Mouse (Mus musculus) left cerebral cortex, adult 6 months (tissue): ENCODE measurements around the gene Ly6g6c. TPM values are rescaled to one million over a fixed set of nuclear protein-coding genes. Genes with fewer than 3 reads are reported as not detected.

Source experiments
- long read RNA-seq, 2 experiments: library from polyadenylated mRNA; unstranded; transcript quantifications; one replicate each; pipeline ENCODE4 v2.0.0; 2019 to 2020
- polyA plus RNA-seq: library from polyadenylated mRNA; unstranded; fragments of <200 nt; fragmentation: Nextera tagmentation; gene quantifications from 2 replicates; pipeline ENCODE4 v1.2.3, GENCODE M21; 2021

Ly6g6c gene
- not detected in 2 replicates for polyA plus RNA-seq
- long read RNA-seq, experiment 1: 0 reads
- long read RNA-seq, experiment 2: 0 reads

GRCm38 (mm10) chr17:35064951-35065947 is at the start of gene Ly6g6c:
Ly6g6c (plus strand) TSS chr17:35065388.

DNA sequence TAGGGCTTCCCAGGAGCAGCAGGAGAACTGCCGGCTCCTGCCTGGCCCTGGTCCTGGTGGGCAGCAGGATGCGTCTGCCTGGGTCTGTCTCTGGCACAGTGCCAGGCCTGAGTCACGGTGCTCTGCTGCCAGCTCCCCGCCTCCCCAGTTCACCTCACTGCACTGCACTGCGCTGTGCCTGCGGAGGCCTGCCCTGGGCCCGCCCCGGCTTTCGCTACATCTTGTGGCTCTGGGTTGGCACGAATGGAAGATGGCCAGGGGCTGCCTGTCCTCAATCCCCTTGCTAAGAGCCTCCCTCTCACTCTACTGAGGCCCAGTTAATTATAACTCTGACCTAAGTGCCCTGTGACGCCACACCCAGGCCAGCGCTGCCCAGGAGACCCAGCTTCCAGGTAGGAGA is 48.8 kb upstream of the Ly6g6c start, which contains the start of gene Vwa7:
Vwa7 (plus strand) TSS at position 204 of the 400 bp plus-strand sequence.

GRCm38 (mm10) chr17:35027277-35028068 is 37.7 kb upstream of the Ly6g6c start, which contains the start of gene Sapcd1:
Sapcd1 (minus strand) TSS chr17:35028016.

DNA sequence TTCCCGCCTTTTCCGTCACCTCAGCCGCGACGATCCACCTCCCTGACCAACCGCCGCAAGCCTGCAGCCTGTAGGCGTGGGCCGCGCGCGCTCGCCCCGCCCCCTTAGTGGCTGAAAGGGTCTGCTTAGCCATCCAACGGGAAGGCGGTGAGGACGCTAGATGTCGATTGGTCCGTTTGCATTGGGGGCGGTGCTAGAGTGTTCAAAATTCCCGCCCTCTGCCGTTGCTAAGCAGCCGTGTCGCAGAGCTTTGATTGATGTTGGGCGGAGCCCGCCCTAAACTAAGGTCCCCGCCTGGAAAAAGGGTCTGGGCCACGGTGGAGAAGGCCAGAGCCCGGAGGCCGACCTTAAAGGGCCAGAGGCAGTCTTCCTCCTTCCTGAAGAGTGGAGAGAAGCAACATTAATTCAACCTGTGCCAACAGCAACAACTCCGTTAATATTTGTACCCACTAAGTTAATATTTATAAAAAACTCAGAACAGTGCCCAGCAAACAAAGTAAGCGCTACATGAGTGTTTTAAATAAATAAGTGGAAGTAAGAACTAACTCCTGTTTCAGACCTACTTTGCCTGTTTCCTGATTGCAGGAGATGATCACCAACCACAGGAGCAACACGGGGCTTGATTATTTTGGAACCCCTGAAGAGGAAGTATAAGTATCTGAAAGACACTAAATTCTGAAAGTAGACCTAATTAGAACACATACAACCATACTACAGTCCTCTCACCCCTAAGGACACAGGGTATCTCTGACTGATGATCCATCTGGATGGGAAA is 18.3 kb upstream of the Ly6g6c start, which contains the start of gene Msh5:
Msh5 (minus strand) TSS at position 65 of the 775 bp plus-strand sequence.

GRCm38 (mm10) chr17:35049561-35050016 is 15.6 kb upstream of the Ly6g6c start, which contains the start of gene Clic1:
Clic1 (plus strand) TSS chr17:35049966.

DNA sequence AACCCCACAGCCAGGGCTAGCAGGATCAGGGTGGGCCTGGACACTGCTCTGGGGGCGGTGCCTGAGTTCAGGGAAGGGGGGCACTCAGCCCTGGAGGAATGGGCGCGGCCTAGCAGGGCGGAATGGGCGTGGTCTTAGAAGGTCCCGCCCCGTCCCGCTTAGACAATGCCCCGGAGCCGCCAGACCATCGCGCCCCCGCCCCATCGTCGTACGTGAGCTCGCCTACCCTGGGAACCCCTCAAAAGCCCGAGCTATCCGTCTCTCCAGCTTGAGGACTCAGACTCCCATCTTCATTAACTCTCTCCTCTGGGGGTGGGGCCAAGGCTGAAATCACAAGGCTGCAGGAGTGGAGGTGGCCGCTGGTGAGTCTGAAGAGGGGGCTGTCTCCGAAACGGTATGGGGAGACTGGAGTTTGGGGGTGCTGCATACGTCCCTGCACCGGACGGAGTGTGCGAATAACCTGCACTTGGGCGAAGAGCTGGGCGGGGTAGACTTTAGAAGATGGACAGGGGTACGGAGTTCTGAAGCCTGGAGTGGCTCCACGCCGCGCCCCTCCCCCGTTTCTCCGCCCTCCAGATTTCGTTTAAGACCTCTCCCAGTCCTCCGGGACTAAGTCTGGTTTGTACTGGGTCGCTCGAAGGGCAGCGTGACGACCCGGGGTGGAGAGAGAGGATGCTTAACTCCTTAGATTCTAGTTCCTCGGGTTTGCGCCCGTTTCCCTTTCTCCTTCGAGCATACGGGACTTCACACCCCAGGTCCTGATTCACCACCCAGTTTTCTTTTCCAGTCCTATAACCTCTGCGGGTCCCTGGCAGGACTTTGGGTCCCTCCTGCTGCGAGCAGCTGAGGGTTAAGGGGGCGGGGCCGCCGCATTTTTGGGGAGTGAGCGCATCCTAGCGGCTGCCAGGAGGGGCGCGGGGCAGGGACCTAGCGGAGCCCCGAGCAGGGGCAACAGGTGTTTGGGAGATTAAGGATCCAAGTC is 6.0 kb upstream of the Ly6g6c start, which contains the start of gene Ddah2:
Ddah2 (plus strand) TSS at position 125 of the 982 bp plus-strand sequence.

DNA sequence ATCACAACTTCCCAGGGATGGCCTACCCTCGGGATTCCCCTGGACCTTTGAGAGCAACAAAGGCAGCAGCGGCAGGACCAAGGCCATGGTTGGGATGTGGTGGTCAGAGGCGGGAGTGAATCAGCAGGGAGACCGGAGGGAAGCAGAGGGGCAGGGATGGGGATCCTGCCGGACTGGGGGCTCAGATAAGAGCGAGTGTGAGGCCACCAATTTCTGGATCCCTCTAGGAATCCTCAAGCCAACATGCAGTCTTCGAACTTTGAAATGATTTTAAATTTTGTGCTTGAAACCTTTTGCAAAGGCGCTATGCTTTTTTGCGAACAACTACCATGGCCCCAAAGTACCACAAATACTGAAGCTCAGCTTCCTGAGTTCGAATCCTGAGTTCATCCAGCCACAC is 896 bp downstream of the Ly6g6c start, which contains the start of gene Mpig6b:
Mpig6b (minus strand) TSS at position 101 of the 400 bp plus-strand sequence.

DNA sequence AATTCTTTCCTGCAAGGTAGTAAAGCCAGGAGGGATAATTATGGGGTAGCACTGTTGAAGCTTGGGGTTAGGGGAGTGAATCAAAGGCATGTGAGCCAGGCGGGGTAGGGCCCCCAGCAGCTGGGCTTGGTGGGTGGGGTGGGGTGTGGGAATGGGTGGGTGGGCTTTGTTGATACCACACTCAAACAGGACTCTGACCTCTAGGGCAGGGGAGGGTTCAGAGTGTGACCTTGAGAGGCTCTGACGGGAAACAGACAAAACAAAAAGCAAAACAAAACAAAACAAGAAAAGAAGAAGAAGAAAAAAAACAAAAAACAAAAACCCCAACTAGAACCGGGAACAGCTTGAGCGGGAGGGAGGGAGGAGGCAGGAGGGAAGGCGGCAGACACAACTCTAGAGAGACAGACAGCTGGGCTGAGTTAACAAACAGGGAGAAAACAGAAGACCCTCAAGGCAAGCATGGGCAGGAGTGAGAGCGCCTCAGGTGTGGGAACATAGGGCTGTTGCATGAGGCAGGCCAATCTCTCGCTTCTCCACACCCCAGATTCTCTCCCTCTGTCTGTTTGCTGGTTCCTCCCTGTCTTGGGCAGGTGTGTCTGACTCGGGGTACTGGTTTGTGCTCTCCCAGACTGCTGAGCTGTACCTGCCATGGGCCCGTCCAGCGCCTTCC is 11.5 kb downstream of the Ly6g6c start, which contains the start of gene Ly6g6e:
Ly6g6e (plus strand) TSS at position 396 of the 670 bp plus-strand sequence.

DNA sequence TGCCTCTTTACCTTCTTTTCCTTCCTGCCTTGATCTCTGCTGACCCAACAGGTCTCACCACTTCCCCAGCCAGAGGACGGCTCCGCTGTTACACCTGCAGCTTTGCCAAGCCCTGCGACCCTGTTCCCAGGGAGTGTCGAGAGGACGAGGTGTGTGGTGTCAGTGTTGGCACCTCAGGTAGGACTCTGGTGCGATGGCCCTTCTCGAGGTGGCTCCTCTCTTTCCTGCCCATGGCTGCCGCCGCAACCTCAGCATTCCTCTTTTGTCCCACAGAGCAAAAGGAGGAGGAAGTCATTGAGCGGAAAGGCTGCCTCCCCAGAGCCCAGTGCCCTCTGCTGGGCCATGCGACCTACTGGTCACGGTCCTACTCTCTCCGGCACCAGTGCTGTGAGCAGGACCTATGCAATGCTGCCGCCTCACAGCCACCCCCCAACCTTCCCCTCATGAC is 12.6 kb downstream of the Ly6g6c start, which contains the start of gene Ly6g6d:
Ly6g6d (minus strand) TSS at position 280 of the 448 bp plus-strand sequence.

DNA sequence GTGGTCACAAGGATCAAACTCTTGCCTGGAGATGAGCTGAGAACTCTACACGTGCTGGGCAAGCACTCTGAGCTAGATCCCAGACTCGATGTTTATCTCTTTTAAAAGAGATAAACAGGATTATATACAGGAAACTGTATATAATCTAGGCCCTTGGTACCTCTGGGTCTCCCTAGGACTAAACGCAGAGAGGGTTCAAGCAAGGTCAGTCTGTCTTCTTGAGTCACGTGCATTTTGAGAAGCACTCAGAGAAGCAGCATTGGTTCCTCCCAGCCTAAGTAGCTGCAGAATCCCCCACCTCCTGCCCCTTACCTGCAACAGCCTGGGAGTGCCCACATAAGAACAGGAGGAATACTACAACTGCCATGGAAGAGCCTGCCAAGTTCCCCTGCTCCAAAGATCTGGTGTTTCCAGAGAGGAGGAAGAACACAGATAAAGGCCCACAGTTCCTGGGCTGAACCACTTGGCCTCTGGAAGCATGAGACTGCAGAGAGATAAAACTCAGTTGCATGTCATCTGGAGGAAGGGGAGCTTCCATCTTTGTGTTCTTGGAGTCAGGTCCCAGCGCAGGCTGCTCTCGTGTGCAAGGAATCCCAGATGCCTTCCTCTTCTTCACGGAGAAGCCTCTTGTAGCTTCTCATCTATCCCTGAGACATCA is 20.1 kb downstream of the Ly6g6c start, which contains the start of gene Ly6g6f:
Ly6g6f (minus strand) TSS at position 403 of the 658 bp plus-strand sequence.

DNA sequence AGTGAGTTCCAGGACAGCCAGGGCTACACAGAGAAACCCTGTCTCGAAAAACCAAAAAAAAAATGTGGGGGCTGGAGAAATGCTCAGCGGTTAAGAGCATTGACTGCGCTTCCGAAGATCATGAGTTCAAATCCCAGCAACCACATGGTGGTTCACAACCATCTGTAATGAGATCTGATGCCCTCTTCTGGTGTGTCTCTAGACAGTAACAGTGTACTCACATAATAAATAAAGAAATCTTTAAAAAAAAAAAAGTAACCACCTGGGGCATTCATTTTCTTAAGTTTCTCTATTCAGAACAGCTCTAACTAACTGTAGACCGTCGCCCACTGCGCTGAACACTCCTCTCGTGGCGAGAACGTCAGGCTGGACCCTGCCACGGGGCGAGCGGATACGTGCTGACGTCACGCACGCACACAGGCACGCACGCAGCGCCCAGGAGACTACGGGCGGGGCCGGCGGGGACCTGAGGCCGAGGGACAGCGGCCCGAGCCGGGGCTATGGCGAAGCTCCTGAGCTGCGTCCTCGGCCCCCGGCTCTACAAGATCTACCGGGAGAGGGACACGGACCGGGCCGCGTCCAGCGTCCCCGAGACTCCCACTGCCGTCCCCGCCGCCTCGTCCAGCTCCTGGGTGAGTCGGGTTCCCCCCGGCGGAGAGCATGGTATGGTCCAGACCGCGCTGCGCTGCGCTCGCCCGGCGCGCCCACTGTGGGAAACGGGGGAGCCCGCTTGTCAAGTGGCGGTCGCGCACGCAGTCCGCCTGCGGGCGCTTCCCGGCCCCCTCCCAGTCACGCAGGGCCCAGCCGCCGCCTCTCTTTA is 23.8 kb downstream of the Ly6g6c start, which contains the start of gene Abhd16a:
Abhd16a (plus strand) TSS at position 439 of the 820 bp plus-strand sequence.

GRCm38 (mm10) chr17:35108097-35108496 is 42.9 kb downstream of the Ly6g6c start, which contains the start of gene Ly6g5c:
Ly6g5c (plus strand) TSS chr17:35108279.

GRCm38 (mm10) chr17:35115046-35116019 is 50.1 kb downstream of the Ly6g6c start, which contains the start of gene Ly6g5b:
Ly6g5b (minus strand) TSS chr17:35115428.

